Comparison of ENCODE assay signal across 9 mouse cellular contexts in the genomic region with DNA sequence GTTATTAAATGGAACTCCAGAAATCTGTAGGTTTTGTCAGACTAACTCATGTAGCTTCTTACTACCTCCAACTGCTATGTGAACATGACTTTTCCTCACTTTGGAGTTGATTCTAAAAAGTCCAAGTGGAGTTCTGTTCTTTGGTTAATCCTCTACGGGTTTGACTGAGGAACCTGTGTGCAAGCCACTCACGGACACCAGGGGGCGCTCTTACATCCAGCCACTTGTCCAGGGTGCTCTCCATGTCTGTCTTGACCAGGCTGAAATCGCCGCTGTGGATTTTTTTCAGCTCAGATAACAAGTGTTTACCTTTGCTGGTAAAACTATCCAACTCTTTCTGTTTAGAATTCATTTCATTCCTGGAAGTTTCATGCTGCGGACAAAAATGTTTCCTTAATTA.
A peak's percentile ranks its signal among the peaks of the same experiment; 100 is the strongest.
DNase-seq lines count a peak whose midpoint lies in the region; ATAC-seq and TF ChIP-seq lines count a peak whose summit lies in the region.
"Had no signal": no experiment of that assay in that cellular context is flagged by ENCODE, and none has a peak within 500 bp of the region (broad histone marks: within the 10 kb centered on the region; RNA-seq: fewer than 3 reads in every experiment).

No protein-coding gene starts in this region.

- H3K27ac ChIP-seq in kidney, embryonic 16.5 days (ENCODE audit: low read length), result no peak overlapping the region
- no peak overlapping the region for H3K27ac ChIP-seq in intestine, postnatal 0 days (ENCODE audit: low read depth, low read length)
- H3K27ac ChIP-seq in limb, embryonic 11.5 days (replicated peaks; ENCODE audit: low read depth, low read length), result no peak overlapping the region
- H3K27ac ChIP-seq: stomach, embryonic 15.5 days had no signal

- no peaks in the 10 kb centered on the region for H3K36me3 ChIP-seq in kidney, embryonic 16.5 days (ENCODE audit: insufficient read depth, low read length)
- H3K36me3 ChIP-seq in intestine, postnatal 0 days (ENCODE audit: control insufficient read depth, insufficient read depth), result no peaks in the 10 kb centered on the region
- H3K36me3 ChIP-seq in limb, embryonic 11.5 days (ENCODE audit: control insufficient read depth, insufficient read depth, low read length), result no peaks in the 10 kb centered on the region
- H3K36me3 ChIP-seq: stomach, embryonic 15.5 days had no signal

- H3K4me2 ChIP-seq in kidney, embryonic 16.5 days (replicated peaks; ENCODE audit: low read depth, low read length), result no peak overlapping the region
- no peak overlapping the region for H3K4me2 ChIP-seq in intestine, postnatal 0 days (replicated peaks; ENCODE audit: low read depth)
- no peak overlapping the region for H3K4me2 ChIP-seq in limb, embryonic 11.5 days (ENCODE audit: low read depth, severe bottlenecking)
- H3K4me2 ChIP-seq: stomach, embryonic 15.5 days had no signal

- no peak overlapping the region for H3K9ac ChIP-seq in kidney, embryonic 16.5 days (replicated peaks; ENCODE audit: low read length)
- H3K9ac ChIP-seq in intestine, postnatal 0 days (ENCODE audit: low read depth, low read length), result no peak overlapping the region
- no peak overlapping the region for H3K9ac ChIP-seq in limb, embryonic 11.5 days (ENCODE audit: low read length)
- H3K9ac ChIP-seq: stomach, embryonic 15.5 days had no signal

- no peak for ATAC-seq in kidney, embryonic 16.5 days (ENCODE audit: low FRiP score, low TSS enrichment)
- ATAC-seq in frontal cortex, adult (ENCODE audit: low TSS enrichment), result peak; percentile 91
- ATAC-seq in intestine, postnatal 0 days, result no peak
- ATAC-seq in limb, embryonic 11.5 days (ENCODE audit: insufficient number of reproducible peaks, low FRiP score, low TSS enrichment, low read depth), result no peak

- peak; percentile 42 for DNase-seq in kidney, adult 11 months
- DNase-seq in c-Kit-positive CD71-positive TER-119-negative erythroid progenitor cells, embryonic 14.5 days (ENCODE audit: low read depth), result peak; percentile 33
- DNase-seq in limb, embryonic 11.5 days (ENCODE audit: low spot score), result peak; percentile 80
- peak; percentile 20 for DNase-seq in ovary, adult 18-20 months (ENCODE audit: low spot score)
- peak; percentile 19 to 27 for DNase-seq in thymus, adult 18-20 months

- H3K27me3 ChIP-seq in kidney, embryonic 16.5 days (ENCODE audit: insufficient read depth, low read length), result no peaks in the 10 kb centered on the region
- no peaks in the 10 kb centered on the region for H3K27me3 ChIP-seq in intestine, postnatal 0 days (replicated peaks; ENCODE audit: control insufficient read depth, insufficient read depth, low read length)
- no peaks in the 10 kb centered on the region for H3K27me3 ChIP-seq in limb, embryonic 11.5 days (ENCODE audit: control insufficient read depth, insufficient read depth, low read length)
- H3K27me3 ChIP-seq: stomach, embryonic 15.5 days had no signal

- H3K4me1 ChIP-seq in kidney, embryonic 16.5 days (ENCODE audit: insufficient read depth, low read length), result no peaks in the 10 kb centered on the region
- H3K4me1 ChIP-seq in intestine, postnatal 0 days (replicated peaks; ENCODE audit: control insufficient read depth, insufficient read depth, low read length), result no peaks in the 10 kb centered on the region
- H3K4me1 ChIP-seq in limb, embryonic 11.5 days (ENCODE audit: control insufficient read depth, insufficient read depth, low read length), result no peaks in the 10 kb centered on the region
- H3K4me1 ChIP-seq: stomach, embryonic 15.5 days had no signal

- H3K9me3 ChIP-seq in kidney, embryonic 16.5 days (ENCODE audit: low read length), result no peaks in the 10 kb centered on the region
- no peaks in the 10 kb centered on the region for H3K9me3 ChIP-seq in intestine, postnatal 0 days (ENCODE audit: control insufficient read depth)
- H3K9me3 ChIP-seq in limb, embryonic 11.5 days (ENCODE audit: control insufficient read depth, low read length), result no peaks in the 10 kb centered on the region
- H3K9me3 ChIP-seq: stomach, embryonic 15.5 days had no signal

- WGBS in kidney, embryonic 16.5 days, result 19% methylated on average over 6 of the region's 6 CpGs
- 6% methylated on average over 6 of the region's 6 CpGs for WGBS in intestine, postnatal 0 days
- 24% methylated on average over 6 of the region's 6 CpGs for WGBS in limb, embryonic 11.5 days

- peak; percentile 84 for TF ChIP-seq CTCF in intestine, postnatal 0 days (IDR thresholded peaks at IDR 0.05; ENCODE audit: low read depth)

- H3K4me3 ChIP-seq in kidney, embryonic 16.5 days (ENCODE audit: low read length), result no peak overlapping the region
- H3K4me3 ChIP-seq in intestine, postnatal 0 days (ENCODE audit: low read depth, low read length), result no peak overlapping the region
- H3K4me3 ChIP-seq in limb, embryonic 11.5 days (ENCODE audit: low read depth, low read length), result no peak overlapping the region
- H3K4me3 ChIP-seq: stomach, embryonic 15.5 days had no signal

Comparison
In these comparisons a context has a peak if more than half of its experiments do, and no peak if none do; other contexts are left out.
1. DNase-seq: peak in every context shown above with its lines; median percentile 80 in limb, embryonic 11.5 days; 42 in kidney, adult 11 months; 33 in c-Kit-positive CD71-positive TER-119-negative erythroid progenitor cells, embryonic 14.5 days; 23 in thymus, adult 18-20 months; 20 in ovary, adult 18-20 months.